In the genomic region with DNA sequence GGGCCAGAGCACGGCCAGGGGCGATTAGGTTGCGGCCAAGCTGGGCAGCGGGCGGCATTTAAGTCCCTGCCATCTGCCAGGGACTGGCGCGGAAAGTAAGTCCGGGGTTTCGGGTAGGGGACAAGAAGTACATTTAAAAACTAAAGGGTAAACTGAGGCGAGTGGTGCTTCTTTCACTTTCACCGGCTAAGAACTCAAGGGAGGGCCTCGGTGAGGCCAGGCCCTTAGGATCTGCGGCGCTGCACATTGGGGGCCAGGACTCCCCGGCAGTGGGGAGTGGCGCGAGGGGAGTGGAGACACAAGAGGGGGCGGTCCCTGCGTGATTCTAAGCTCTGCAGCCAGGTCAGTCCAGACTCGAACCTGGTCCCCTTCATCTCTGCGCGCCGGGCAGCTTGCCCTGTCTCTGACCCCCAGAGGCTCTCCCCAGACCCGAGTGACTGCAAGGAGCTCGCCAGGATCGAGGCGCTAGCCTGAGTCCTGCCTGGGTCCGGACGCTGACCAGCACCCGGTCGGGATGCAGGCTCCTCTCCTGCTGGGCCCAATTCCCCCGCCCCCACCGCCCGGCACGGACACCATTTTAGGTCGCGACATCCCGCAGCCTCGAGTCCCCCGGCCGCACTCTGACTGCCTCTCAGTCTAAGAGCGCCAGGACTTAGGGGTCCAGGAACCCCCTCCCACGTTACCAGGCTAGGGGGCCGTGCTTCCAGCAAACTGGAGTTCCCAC, we compare ENCODE assay signal across 8 mouse cellular contexts. TPM values are rescaled to one million over a fixed set of nuclear protein-coding genes. Genes with fewer than 3 reads are reported as not detected.
DNase-seq lines count a peak whose midpoint lies in the region; ATAC-seq lines count a peak whose summit lies in the region.

No protein-coding gene starts in this region.

- ATAC-seq in erythroblast, adult 5-6 weeks (replicated peaks; ENCODE audit: low FRiP score, poor library complexity, severe bottlenecking), result peak; percentile 24
- peak; percentile 21; the same call in 1 of the 2 replicates for ATAC-seq in megakaryocyte progenitor cell, adult 5-6 weeks (replicated peaks; ENCODE audit: poor library complexity)

- H3K36me3 ChIP-seq in splenic B cell, adult 2 months (ENCODE audit: control insufficient read depth, insufficient read depth, low read length, poor library complexity, severe bottlenecking), result peaks cover 2% of the 10 kb centered on the region; the same call in 1 of the 2 replicates

- intact Hi-C loops in heart, postnatal 25 days (cut with DNase I), result no loop called here
- intact Hi-C loops in left cerebral cortex, postnatal 10 days (cut with DNase I), result no loop called here

- no peaks in the 10 kb centered on the region for H3K27me3 ChIP-seq in splenic B cell, adult 2 months (ENCODE audit: control insufficient read depth, insufficient read depth, low read length, poor library complexity, severe bottlenecking)

- peak; percentile 69 for DNase-seq in embryo, embryonic 10 days (ENCODE audit: low spot score)
- DNase-seq in embryo, embryonic 9.5 days (ENCODE audit: extremely low spot score), result no peak
- DNase-seq in adrenal gland, postnatal 36 days, result peak; percentile 72
- peak; percentile 36 for DNase-seq in heart, postnatal 25 days (ENCODE audit: low spot score)
- peak; percentile 38 to 81 for DNase-seq in left cerebral cortex, postnatal 10 days (ENCODE audit: extremely low spot score in 1 of 2, low spot score in 2 of 2)
- peak; percentile 49 for DNase-seq in splenic B cell, adult 2 months (ENCODE audit: low read depth, low spot score)

RNA-seq across cellular contexts. Expression of gene Zfp687, which starts 0.7 kb away (rescaled TPM):
- total RNA-seq in adrenal gland, postnatal 36 days (2021), result 10 to 100 TPM; 23.1 to 37.7 TPM
- 5.9 and 6.5 TPM in 2 replicates for total RNA-seq in erythroblast, adult 5-6 weeks (2015; ENCODE audit: low replicate concordance)
- 4.3 and 6.4 TPM in 2 replicates for total RNA-seq in erythroblast, adult 5-6 weeks (2017; ENCODE audit: low replicate concordance)
- total RNA-seq in heart, postnatal 25 days (2021), result 10 to 100 TPM; 10.8 to 11.1 TPM
- 10 to 100 TPM; 20.8 to 21.8 TPM for total RNA-seq in left cerebral cortex, postnatal 10 days (2021)
- total RNA-seq in megakaryocyte progenitor cell, adult 5-6 weeks (2015), result 15.8 and 21.5 TPM in 2 replicates
- 19.6 and 21.3 TPM in 2 replicates for total RNA-seq in megakaryocyte progenitor cell, adult 5-6 weeks (2017)

RNA-seq across cellular contexts. Expression of gene Psmd4, which starts 27.8 kb away (rescaled TPM):
- total RNA-seq in adrenal gland, postnatal 36 days (2021), result 100 to 1,000 TPM; 284 to 331 TPM
- total RNA-seq in erythroblast, adult 5-6 weeks (2015; ENCODE audit: low replicate concordance), result 76.9 and 89.3 TPM in 2 replicates
- total RNA-seq in erythroblast, adult 5-6 weeks (2017; ENCODE audit: low replicate concordance), result 102 and 150 TPM in 2 replicates
- total RNA-seq in heart, postnatal 25 days (2021), result 100 to 1,000 TPM; 119 to 129 TPM
- total RNA-seq in left cerebral cortex, postnatal 10 days (2021), result 100 to 1,000 TPM; 155 to 167 TPM
- total RNA-seq in megakaryocyte progenitor cell, adult 5-6 weeks (2015), result 91.5 and 116 TPM in 2 replicates
- 233 and 245 TPM in 2 replicates for total RNA-seq in megakaryocyte progenitor cell, adult 5-6 weeks (2017)

RNA-seq across cellular contexts. Expression of gene Pi4kb, which starts 40.1 kb away (rescaled TPM):
- total RNA-seq in adrenal gland, postnatal 36 days (2021), result 10 to 100 TPM; 61.8 to 62.9 TPM
- total RNA-seq in erythroblast, adult 5-6 weeks (2015; ENCODE audit: low replicate concordance), result 8.6 and 14.4 TPM in 2 replicates
- total RNA-seq in erythroblast, adult 5-6 weeks (2017; ENCODE audit: low replicate concordance), result 7.8 and 21.9 TPM in 2 replicates
- 10 to 100 TPM; 25.3 to 27.0 TPM for total RNA-seq in heart, postnatal 25 days (2021)
- 10 to 100 TPM; 47.9 to 49.7 TPM for total RNA-seq in left cerebral cortex, postnatal 10 days (2021)
- 21.2 and 23.5 TPM in 2 replicates for total RNA-seq in megakaryocyte progenitor cell, adult 5-6 weeks (2015)
- total RNA-seq in megakaryocyte progenitor cell, adult 5-6 weeks (2017), result 24.0 and 24.5 TPM in 2 replicates
